Mouse (Mus musculus) mouse embryonic stem cell (cell line): ENCODE measurements around the gene Dusp1.

Source experiments
- in situ Hi-C, 2 experiments: fragments of 300-500 bp; cut with MboI; formaldehyde crosslinking; loops; 1 replicate in 1 of 2; 3 replicates in 1 of 2; pipeline ENCODE4 v1.14.3; 2019 to 2020; ENCODE audit warnings: low sequenced_read_pairs in 2 of 2, low pct_unique_long_range_greater_than_20kb in 1 of 2, mixed read lengths in 1 of 2; ENCODE audit not compliant: unreplicated experiment in 1 of 2

The Dusp1 gene

DNA sequence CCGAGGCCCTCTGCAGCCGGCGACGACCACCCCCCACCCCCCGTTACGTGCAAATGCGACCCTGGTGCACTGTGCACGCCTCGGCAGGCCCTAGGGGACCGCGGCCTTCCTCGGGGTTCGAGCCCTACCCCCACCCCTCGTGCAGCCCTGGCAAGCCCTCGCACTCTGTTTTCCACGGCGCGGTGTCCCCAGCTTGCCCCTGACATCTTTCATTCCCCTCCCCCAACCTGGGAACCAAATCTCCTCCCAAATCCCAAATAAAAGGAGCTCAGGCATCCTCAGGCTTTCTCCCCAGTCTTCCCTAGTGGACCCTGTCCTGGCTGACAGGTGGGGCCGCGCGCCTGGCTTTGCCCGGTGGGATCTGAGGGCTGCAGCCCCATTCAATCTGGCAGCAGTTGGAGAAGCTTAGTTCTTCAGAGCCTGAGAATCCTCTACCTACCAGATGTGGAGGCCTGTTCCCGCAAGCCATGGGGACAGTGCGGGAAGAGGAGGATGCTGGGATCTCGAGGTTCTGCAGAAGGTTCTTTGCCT is at the start of gene Dusp1:
Gene Dusp1, minus strand, starts transcription at position 478 of the 531 bp plus-strand sequence.
- in situ Hi-C loops = no loop called here

DNA sequence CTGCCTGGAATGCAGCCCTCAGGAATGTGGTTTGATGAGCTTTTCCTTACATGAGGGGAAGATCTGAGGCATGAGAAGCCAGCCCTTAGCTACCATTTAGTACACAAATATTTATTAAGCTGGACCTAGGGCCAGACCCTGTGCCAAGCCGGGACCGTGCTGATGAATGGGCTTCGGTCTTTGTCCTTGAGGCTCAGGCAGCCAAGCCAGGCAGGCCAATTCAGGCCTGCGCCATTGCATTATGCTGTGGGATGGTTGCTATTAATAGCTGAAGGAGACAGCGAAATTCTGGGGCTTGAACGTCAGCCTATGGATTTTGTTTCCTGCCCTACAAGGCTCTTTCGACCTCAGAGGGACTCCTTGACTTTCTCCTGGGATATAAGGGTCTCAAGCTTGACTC is 49.4 kb upstream of the Dusp1 start:
- in situ Hi-C loops = no loop called here

DNA sequence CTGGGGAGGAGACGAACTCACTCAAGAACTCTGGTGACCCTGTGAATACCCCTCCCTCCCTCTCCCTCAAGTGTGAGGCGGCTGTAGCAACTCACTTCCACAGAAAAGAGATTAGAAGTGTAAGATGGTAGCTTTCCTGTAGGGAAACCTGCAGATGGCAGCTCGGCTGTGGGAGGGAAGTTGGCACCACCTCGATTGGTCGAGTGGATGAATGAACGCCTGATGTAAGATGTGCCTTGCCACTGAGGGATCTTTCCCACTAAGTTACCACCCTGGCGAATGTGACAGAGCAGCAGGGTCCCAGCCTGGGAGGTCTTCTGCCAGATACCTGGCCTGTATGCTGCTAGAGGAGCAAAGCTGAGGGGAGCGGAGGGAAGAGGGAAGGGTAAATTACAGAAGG is 47.9 kb upstream of the Dusp1 start:
- in situ Hi-C loops = no loop called here

DNA sequence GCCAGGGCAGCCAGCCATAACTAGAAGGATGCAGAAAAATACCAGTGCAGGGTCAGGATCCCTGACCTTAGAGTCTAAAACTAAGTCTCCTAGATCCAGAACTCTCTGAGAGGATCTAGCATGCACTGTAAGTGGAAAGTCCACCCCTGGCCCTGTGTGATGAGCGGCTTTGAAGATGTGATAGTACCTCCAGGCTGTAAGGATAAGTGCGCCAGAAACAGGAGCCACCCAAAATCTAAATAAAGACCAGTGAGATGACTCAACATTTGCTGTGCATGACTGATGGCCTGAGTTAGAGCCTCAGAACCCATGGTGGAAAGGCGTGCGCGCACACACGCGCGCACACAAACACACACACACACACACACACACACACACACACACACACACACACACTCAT is 46.9 kb upstream of the Dusp1 start:
- in situ Hi-C loops = no loop called here

DNA sequence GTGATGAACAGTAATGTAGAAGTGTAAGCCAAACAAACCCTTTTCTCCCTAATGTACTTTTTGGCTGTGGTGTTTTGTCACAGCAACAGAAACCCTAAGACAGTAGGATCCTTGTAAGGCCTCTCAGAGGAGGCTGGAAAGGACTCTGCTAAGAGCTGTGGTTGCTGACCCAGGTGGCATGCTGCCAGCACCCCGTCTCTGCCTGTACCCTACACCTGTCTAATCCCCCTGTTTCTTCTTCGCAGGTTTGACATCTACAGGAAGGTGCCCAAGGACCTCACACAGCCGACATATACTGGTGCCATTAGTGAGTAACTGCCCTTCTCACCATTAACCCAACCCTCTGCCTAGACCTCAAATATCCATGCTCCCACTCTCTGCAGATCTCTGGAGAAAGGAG is 46.4 kb upstream of the Dusp1 start:
- in situ Hi-C loops = no loop called here

DNA sequence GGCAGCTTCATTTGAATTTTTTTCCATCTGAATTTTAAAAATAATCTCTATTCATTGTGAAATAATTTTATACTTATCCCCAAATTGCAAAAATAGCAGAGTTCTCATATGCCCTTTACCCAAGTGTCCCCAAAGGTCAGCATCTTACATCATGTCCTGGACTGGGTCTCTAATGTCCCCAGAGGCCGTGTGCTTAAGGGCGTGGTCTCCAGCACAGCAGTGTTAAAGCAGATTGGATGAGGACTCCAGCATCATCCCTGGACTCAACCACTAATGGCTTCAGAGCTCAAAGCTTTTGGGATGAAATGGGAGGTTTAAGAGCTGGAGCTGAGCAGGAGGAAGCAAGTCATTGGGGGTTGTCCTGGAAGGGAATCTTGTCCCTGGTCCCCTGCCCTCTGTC is 44.6 kb upstream of the Dusp1 start:
- in situ Hi-C loops = no loop called here

DNA sequence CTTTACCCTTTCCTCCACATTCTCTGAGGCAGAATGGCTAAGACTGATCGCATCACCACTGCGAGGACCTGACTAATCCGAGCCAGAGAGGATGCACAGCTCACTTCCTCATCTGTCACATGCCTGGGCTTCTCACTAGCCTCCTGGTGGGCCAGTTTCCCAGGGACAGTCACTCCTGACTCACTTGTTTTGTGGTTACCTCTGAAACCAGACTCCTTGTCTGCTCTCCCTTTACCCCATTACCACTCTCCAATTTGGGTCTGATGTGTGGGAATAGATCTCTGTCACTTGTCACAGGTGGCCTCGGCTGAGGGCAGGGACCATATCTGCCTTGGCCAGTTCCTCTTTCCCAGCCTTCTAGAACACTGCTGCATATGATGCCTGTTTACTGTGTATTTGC is 43.7 kb upstream of the Dusp1 start:
- in situ Hi-C loops = no loop called here

DNA sequence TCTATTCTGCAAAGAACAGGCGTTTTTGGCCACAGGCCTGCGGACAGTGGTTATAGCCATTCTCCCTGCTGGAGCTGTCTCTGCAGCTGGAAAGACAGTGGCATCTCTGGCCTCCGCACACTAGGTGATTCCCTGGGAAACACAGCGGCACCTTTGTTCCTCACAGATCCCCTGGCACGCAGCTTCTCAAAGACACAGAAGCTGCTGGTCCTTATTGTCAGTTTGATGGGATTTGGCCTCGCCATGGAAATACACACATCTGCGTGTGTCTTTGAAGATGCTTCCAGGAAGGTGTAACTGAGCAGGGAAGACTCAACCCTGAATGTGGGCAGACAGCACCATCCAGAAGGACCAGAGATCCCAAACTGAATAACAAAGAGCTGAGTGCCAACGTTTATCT is 41.4 kb upstream of the Dusp1 start:
- in situ Hi-C loops = no loop called here

DNA sequence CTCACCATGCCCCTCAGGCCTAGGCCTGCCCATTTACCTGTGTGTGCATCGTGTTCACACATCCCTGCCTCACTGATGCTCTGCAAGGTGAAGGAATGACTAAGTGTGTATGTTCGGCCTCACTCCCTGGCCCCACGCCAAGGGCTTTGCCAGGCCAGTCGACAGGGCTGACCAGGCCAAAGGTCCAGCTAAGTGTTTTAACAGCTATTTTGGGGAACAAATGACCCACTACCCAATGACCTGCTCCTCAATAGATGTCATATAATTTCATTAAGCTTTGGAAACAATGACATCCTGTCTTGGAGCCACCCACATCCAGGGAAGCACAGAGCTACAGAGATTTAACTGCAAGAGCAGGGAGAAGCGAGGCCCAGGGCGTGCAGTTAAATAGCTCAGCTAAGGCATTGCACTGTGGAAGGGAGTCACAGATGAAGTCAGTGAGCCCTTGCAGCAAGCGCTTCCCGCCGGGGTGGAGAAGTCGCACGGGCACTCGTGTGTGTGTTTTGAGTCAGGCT is 40.5 kb upstream of the Dusp1 start:
- in situ Hi-C loops = no loop called here

DNA sequence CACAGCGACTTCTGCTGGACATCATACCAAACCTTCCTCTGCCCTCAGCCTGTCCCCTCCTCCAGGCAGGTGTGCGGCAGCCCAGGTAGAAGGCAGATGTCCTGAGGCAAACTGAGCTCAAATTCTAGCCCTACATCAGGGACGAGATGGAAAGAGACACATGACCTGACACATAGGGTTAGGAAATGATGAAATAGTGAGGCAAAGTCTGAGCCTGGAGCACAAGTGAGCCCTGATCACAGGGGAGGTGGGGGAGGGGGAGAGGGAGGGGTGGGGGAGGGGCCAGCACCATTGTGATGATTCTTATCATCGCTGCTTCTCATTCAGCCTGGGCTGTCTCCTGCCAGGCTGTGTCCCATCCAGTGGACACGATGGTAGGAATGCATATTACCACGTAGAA is 40.0 kb upstream of the Dusp1 start:
- in situ Hi-C loops = no loop called here

DNA sequence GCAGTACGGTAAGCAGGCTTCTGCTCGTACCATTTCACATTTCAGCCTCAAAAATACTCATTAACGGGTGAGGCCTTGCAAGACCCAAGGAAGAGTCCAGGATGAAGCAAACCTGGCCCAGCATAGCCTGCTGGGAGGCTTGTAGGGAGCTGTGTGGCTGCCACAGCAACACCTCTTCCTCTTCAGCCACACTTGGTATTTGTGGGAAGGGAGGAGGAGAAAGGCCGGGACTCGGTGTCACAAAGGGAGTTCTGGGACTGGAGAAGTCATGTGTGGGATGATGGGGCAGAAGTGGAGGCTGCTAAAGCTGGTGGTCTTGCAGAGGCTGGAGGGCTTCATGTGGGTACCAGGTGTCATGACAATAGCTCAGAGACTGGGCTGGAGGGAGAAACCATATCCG is 39.6 kb upstream of the Dusp1 start:
- in situ Hi-C loops = no loop called here

DNA sequence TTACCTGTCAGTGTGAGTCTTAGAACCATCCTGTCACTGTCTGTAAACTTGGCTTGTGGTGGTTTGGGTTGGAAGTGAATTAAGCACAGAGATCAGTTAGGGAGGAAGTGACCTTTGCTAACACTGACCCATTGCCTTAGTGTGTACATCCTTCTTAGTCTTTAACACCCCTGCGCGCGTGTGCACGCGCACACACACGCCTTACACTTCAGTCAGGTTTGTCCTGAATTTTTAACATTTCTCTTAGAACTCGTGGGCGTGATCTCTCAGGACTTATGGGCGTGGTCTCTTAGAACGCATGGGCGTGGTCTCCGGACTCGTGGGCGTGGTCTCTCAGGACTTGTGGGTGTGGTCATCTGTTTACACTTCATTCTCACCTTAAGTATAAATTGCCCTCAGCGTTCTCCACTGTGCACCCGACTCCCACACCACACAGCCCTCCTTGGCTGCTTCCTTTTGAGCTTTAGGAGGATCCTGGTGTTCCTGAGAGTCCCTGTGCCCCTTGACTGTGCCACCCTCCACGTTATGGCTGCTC is 39.1 kb upstream of the Dusp1 start:
- in situ Hi-C loops = no loop called here

DNA sequence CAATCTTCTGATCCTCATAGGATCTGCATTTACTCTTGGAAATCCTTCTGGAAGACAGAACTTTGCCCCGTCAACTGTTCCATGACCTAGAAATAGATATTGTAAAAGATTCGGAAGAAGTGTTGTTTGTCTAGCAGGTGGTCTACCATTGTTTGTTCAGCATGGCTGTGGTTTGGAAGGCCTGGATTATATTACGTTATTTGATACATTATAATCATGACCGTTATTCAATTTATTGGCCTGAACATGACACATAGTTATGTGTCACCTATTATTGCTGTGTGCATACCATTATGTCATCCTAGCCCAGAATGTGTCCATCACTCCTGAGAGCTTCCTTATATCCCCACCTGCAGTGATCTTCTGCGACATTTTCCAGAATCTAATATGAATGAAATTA is 36.9 kb upstream of the Dusp1 start:
- in situ Hi-C loops = no loop called here

DNA sequence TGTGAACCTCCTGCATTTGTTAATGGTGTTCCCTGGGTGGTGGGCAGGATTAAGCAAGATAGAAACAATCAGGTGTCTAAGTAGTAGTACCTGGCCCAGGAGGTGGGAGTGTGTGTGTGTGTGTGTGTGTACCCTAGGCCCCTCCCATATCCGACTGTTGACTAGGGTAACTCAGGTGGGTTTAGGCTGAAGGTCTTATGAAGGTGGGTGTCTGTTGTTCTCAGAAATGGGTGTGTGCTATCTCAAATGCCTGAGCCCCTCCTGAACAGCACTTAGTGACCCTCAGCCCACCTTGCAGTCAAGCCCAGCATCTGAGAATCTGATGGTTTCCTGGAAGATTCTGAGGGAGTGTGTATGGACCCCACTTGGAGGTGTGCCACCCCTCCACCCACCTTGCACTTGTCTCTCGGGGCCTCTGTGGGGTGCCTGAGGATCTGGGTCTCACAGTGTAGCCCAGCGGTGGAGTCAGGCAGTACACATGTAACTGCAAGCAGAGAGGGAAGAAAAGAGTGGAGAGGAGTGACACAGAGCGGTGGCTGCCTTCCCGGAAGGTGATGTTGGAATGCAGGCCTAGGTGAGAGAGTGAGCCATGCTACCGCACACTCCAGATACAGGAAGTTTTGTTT is 35.0 kb upstream of the Dusp1 start:
- in situ Hi-C loops = no loop called here

DNA sequence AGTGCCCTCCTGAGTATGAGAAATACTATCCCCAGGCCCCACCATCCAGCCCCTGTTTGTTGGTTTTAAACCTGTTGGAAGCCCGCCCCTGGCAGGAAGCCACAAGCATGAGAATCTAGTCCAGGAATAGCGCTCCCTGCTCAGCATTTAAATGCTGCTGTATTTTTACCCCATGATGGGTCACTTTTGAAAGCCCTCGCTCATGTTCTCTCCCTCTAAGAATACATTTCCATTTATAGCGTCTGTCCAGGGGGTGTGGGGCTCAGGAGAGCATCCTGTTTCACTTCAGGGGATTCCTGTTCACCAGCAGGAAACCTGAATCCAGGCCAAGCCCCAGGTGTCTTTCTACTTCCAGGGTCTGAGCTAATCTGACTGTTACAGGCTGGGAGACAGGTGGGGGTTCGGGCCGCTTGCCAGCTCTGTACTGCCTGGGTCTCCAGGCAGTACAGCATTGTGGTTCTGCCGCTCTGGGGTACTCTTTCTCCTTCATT is 34.3 kb upstream of the Dusp1 start:
- in situ Hi-C loops = no loop called here

DNA sequence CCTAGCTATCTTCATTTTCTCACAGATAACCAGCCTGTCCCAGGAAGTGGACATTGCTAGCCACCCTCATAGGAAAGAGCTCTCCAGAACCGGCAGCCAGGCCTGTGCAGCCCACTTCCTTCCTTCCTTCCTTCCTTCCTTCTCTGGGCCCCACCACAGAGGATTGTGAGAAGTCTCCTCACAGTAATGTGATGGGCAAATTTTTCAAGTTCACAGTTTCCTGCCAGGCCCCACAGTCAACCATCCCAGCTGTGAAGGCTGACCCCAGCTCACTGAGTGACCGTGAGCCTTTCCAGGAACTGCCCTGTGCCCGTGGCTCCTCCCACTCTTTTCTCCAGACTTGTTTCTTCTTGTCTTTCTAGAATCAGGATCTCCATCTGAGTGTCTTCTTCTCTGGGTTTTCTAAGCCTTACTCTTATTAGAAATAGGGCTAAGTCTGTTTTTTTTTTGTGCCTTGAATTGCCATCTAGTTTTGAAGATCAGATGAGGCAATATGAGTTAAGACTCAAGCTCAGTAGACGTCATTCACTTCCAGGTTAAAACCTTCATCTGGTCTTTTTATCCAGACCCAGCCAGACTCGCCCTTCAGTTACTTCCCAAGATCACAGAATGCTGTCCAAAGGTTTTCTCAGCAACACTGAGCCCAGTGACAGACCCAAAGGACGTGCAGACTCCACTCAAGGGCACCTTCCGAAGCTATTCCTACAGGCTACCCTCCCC is 33.7 kb upstream of the Dusp1 start:
- in situ Hi-C loops = no loop called here

DNA sequence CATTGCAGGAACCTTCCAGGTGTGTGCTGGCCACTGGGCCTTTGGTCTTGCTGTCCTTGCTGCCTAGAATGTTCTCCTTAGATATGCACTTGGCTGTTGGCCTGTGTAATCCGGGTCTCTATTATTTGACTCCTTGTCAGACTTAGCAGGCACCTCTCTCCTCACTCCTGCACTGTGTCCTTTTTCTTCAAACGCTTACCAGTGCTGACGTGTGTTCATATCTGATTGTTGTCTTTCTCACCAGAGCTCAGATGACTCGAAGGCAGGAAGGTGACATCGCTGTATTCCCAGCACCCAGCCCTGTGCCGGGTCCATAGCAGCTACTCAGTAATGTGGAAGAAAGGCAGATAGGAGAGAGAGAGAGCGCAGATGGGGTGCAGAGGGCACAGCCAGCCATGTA is 33.0 kb upstream of the Dusp1 start:
- in situ Hi-C loops = no loop called here

DNA sequence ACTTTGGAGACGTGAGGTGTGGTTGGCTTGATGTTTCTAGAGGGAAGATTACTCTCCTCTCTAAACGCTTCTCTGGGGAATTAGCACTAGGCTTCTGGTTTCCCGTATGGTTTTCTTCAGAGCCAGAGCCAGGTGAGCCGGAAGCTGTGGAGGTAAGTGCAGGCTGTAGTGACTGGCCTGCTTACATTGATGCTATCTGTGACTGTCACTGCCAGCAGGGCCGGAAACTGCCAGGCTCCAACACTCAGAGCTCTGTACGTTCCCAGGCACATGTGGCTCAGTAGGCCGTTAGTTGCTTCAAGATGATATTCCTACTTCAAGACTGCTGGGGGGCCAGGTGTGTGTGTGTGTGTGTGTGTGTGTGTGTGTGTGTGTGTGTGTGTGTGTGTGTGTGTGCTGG is 32.2 kb upstream of the Dusp1 start:
- in situ Hi-C loops = no loop called here

DNA sequence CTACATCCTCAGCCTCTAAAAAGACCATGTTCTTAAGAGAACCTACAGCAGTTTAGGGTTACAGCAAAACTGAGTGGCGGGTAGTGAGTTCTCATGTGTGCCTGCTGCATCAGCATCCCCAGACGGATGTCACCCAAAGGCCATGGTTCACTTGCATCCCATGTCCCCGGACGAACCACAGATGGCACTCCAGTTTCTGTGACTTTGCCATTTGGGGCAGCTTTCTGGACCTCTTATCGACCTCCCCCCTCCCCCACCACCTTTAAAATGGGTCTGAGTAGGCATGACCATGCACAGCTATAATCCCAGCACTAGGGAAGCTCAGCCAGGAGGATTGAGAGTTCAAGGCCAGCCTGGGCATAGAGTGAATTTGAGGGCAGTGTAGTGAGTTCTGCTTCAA is 31.3 kb upstream of the Dusp1 start:
- in situ Hi-C loops = no loop called here

DNA sequence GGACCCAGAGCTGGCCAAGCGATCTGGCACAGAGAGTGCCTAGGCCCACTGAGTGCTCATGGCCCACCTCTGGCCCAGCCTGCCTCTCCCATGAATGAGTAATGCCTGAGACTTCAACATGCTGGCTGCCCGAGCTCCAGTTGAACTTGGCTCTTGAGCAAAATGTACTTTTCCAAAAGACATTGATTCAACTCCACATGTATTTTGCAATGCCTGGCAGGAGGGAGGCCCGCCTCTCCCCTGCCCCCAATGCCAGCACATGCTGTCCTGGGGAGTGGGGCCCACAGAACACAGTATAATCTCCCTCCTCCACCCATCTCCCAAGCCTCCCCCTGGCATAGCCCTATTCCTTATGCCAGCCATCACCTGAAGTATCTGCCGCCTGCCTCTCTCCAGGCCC is 30.6 kb upstream of the Dusp1 start:
- in situ Hi-C loops = no loop called here
